Mouse (Mus musculus): Measurements from ENCODE around the gene Gm10720.
"Not testable (repeated sequence)": the region's sequence is repeated elsewhere in the genome, so short reads cannot be mapped to it uniquely, and the experiment has no call there.

- TF ChIP-seq CTCF (IDR thresholded peaks at IDR 0.05; ENCODE audit: borderline replicate concordance, control insufficient read depth, extremely low read depth, insufficient read depth, low read length, poor library complexity); POLR2A (IDR thresholded peaks at IDR 0.05; ENCODE audit: control insufficient read depth, extremely low read depth, insufficient read depth, low read length, poor library complexity): not testable (repeated sequence)
These were observed 8.8 kb upstream of the Gm10720 start for GRCm38 (mm10) chr9:3006636-3007035.
